Mouse (Mus musculus) heart, adult 2 months (tissue): ENCODE measurements around the gene Nfkb2. TPM values are rescaled to one million over a fixed set of nuclear protein-coding genes. Genes with fewer than 3 reads are reported as not detected.

Experiments used
- DNase-seq, 2 experiments: peaks; one replicate each; pipeline ENCODE4 v3.0.0; 2021
- H3K27ac ChIP-seq: fragments of 200-600 bp; 2 replicates; pipeline ENCODE4 v1.8.1; 2022
- H3K27me3 ChIP-seq: fragments of 200-500 bp; 2 replicates; pipeline ENCODE4 v1.6.1; 2012; ENCODE audit warnings: mild to moderate bottlenecking, low read length, inconsistent platforms, mixed read lengths; ENCODE audit not compliant: control insufficient read depth, insufficient read depth
- H3K36me3 ChIP-seq: fragments of 200-500 bp; 2 replicates; pipeline ENCODE4 v1.6.1; 2012; ENCODE audit warnings: low read length, inconsistent platforms; ENCODE audit not compliant: control insufficient read depth, insufficient read depth
- H3K4me1 ChIP-seq: fragments of 200-500 bp; 2 replicates; pipeline ENCODE4 v1.6.1; 2011; ENCODE audit warnings: low read length; ENCODE audit not compliant: control insufficient read depth, insufficient read depth
- H3K4me3 ChIP-seq: fragments of 200-600 bp; 2 replicates; pipeline ENCODE4 v1.8.1; 2022
- H3K79me2 ChIP-seq: fragments of 200-500 bp; replicated peaks from 2 replicates; pipeline ENCODE4 v1.6.1; 2012; ENCODE audit warnings: mild to moderate bottlenecking, inconsistent platforms, low read length, moderate library complexity, mixed read lengths; ENCODE audit not compliant: control insufficient read depth, insufficient read depth
- H3K9ac ChIP-seq: fragments of 200-500 bp; 2 replicates; pipeline ENCODE4 v1.6.1; 2012; ENCODE audit warnings: low read depth, mild to moderate bottlenecking, control low read depth, inconsistent platforms, low read length, mixed read lengths
- CTCF ChIP-seq: fragments of 200-600 bp; IDR thresholded peaks from 2 replicates; pipeline ENCODE4 v1.8.1; 2022; ENCODE audit warnings: antibody characterized with exemption, mild to moderate bottlenecking, moderate library complexity
- EP300 ChIP-seq: fragments of 200-500 bp; IDR thresholded peaks from 2 replicates; pipeline ENCODE4 v1.6.1; 2011; ENCODE audit warnings: low read depth, low read length, control low read depth; ENCODE audit not compliant: insufficient read depth
- POLR2A ChIP-seq: fragments of 200-500 bp; IDR thresholded peaks from 2 replicates; pipeline ENCODE4 v1.6.1; 2011; ENCODE audit warnings: mild to moderate bottlenecking, low read depth, low read length, control low read depth; ENCODE audit not compliant: insufficient read depth
- WGBS: fragments of 180-500 bp; shearing (Covaris S2); methylation state at CpG from one replicate; pipeline ENCODE4 v1.1.7; 2018; 5-methylcytosine and 5-hydroxymethylcytosine counted together
- intact Hi-C: fragments of 180-260 bp; cut with DNase I; formaldehyde crosslinking; loops from one replicate; pipeline ENCODE4 v1.15.1; 2025
- polyA plus RNA-seq: library from polyadenylated mRNA; depleted of rRNA; stranded (reverse); fragments of >200 nt; gene quantifications from 2 replicates; pipeline ENCODE4 v1.2.3, GENCODE M21; 2012
- total RNA-seq, 2 experiments: library from RNA; stranded (reverse); gene quantifications; 2 replicates each; pipeline ENCODE4 v1.2.3; 2021

Nfkb2 gene
- total and polyA plus RNA-seq, 3 experiments: 18.3 to 22.1 (median 20.4) TPM

GRCm38 (mm10) chr19:46331936-46332335, 27.8 kb downstream of the Nfkb2 start:
- H3K27ac ChIP-seq: no peak overlapping the region
- intact Hi-C loops: no loop called here
- no peaks in the 10 kb centered on the region for H3K36me3 ChIP-seq
- WGBS: 74% methylated on average over 3 of the region's 3 CpGs
- TF ChIP-seq EP300 (no peak), CTCF (no peak), POLR2A (no peak)
- no peak overlapping the region for H3K4me3 ChIP-seq
- no peak for DNase-seq
- H3K9ac ChIP-seq: no peak overlapping the region
- H3K4me1 ChIP-seq: peaks cover 4% of the 10 kb centered on the region
- no peaks in the 10 kb centered on the region for H3K27me3 ChIP-seq
- H3K79me2 ChIP-seq: no peaks in the 10 kb centered on the region

- no peaks in the 10 kb centered on the region; the same call in 1 of the 2 replicates for H3K79me2 ChIP-seq
- no peak for TF ChIP-seq POLR2A
- TF ChIP-seq CTCF: no peak
- peaks cover 6% of the 10 kb centered on the region for H3K4me1 ChIP-seq
- DNase-seq: no peak
- intact Hi-C loops: no loop called here
- H3K4me3 ChIP-seq: no peak overlapping the region
- no peak overlapping the region for H3K27ac ChIP-seq
- H3K36me3 ChIP-seq: no peaks in the 10 kb centered on the region
- no peaks in the 10 kb centered on the region for H3K27me3 ChIP-seq
- no peak overlapping the region for H3K9ac ChIP-seq
- WGBS: 76% methylated on average over 7 of the region's 7 CpGs
These were observed 28.7 kb downstream of the Nfkb2 start for GRCm38 (mm10) chr19:46332721-46333339.

- Histone ChIP-seq H3K27ac (no peak overlapping the region), H3K4me3 (no peak overlapping the region), H3K9ac (no peak overlapping the region), H3K79me2 (no peaks in the 10 kb centered on the region; the same call in 1 of the 2 replicates), H3K36me3 (no peaks in the 10 kb centered on the region), H3K27me3 (no peaks in the 10 kb centered on the region), H3K4me1 (peaks cover 7% of the 10 kb centered on the region)
- DNase-seq: no peak
- TF ChIP-seq CTCF: no peak
- TF ChIP-seq EP300: no peak
- no peak for TF ChIP-seq POLR2A
- intact Hi-C loops: no loop called here
- 77% methylated on average over 3 of the region's 3 CpGs for WGBS
These were observed 29.8 kb downstream of the Nfkb2 start for GRCm38 (mm10) chr19:46333906-46334305.

GRCm38 (mm10) chr19:46337719-46338330, 33.7 kb downstream of the Nfkb2 start:
- H3K79me2 ChIP-seq: no peaks in the 10 kb centered on the region; the same call in 1 of the 2 replicates
- peaks cover 7% of the 10 kb centered on the region for H3K4me1 ChIP-seq
- intact Hi-C loops: loop anchor here (1.0 to 2.0 kb wide), 4 partner anchors 10 to 105 kb away; partner anchors contain the start of genes Fbxl15 and Sufu
- WGBS: 37% methylated on average over 15 of the region's 15 CpGs
- peak overlapping the region; percentile 57 for H3K4me3 ChIP-seq
- DNase-seq: no peak
- H3K27ac ChIP-seq: peak overlapping the region; percentile 84
- H3K36me3 ChIP-seq: no peaks in the 10 kb centered on the region
- no peaks in the 10 kb centered on the region for H3K27me3 ChIP-seq
- peak overlapping the region; percentile 84 for H3K9ac ChIP-seq
- no peak for TF ChIP-seq CTCF
- no peak for TF ChIP-seq EP300

- TF ChIP-seq POLR2A (peak; percentile 63), EP300 (peak; percentile 64; the same call in 1 of the 2 replicates), CTCF (peak; percentile 87)
- H3K4me3 ChIP-seq: peak within 1 kb of the TSS; percentile 57
- no peaks in the 10 kb centered on the region for H3K36me3 ChIP-seq
- peak; percentile 97 to 99 for DNase-seq
- H3K4me1 ChIP-seq: peaks cover 7% of the 10 kb centered on the region
- under 1% methylated on average over 31 of the region's 31 CpGs for WGBS
- no peaks in the 10 kb centered on the region; the same call in 1 of the 2 replicates for H3K79me2 ChIP-seq
- H3K27me3 ChIP-seq: no peaks in the 10 kb centered on the region
- H3K27ac ChIP-seq: peak within 1 kb of the TSS; percentile 84
- intact Hi-C loops: loop anchor here (1.0 to 2.0 kb wide), 4 partner anchors 10 to 104 kb away; partner anchors contain the start of genes Fbxl15 and Sufu
- H3K9ac ChIP-seq: peak within 1 kb of the TSS; percentile 84
These were observed 34.3 kb downstream of the Nfkb2 start, which contains the start of gene Cuedc2 for GRCm38 (mm10) chr19:46338331-46338936. Gene Cuedc2 (minus strand): TSS chr19:46338702.

GRCm38 (mm10) chr19:46338942-46339286, 34.8 kb downstream of the Nfkb2 start:
- intact Hi-C loops: loop anchor here (1.0 to 2.0 kb wide), 5 partner anchors 11 to 104 kb away; partner anchors contain the start of genes Fbxl15 and Sufu
- peak overlapping the region; percentile 62 for H3K9ac ChIP-seq
- 44% methylated on average over 6 of the region's 6 CpGs for WGBS
- TF ChIP-seq EP300: no peak
- TF ChIP-seq POLR2A: no peak
- TF ChIP-seq CTCF: no peak
- H3K79me2 ChIP-seq: no peaks in the 10 kb centered on the region; the same call in 1 of the 2 replicates
- peak overlapping the region; percentile 84 for H3K27ac ChIP-seq
- peaks cover 7% of the 10 kb centered on the region for H3K4me1 ChIP-seq
- H3K36me3 ChIP-seq: no peaks in the 10 kb centered on the region
- no peak for DNase-seq
- peak overlapping the region; percentile 7; the same call in 1 of the 2 replicates for H3K4me3 ChIP-seq
- no peaks in the 10 kb centered on the region for H3K27me3 ChIP-seq
